Mouse (Mus musculus): ENCODE data around the gene Sap18b.
A peak's percentile ranks its signal among the peaks of the same experiment; 100 is the strongest.

- TF ChIP-seq POLR2A (IDR thresholded peaks at IDR 0.05; ENCODE audit: insufficient read depth, low read depth, low read length) (peak; percentile 70), CTCF (IDR thresholded peaks at IDR 0.05) (no peak)
These were observed 28.1 kb downstream of the Sap18b start, which contains the start of gene Slc38a7 for GRCm38 (mm10) chr8:95853102-95853843.

Data from heart, adult 2 months (tissue).